Mouse (Mus musculus) hindbrain, embryonic 16.5 days (tissue): Measurements from ENCODE around the gene Baiap2. TPM values are rescaled to one million over a fixed set of nuclear protein-coding genes. Genes with fewer than 3 reads are reported as not detected.

Experiments
- ATAC-seq: fragments of 200-750 bp; cut with Nextera tagmentation; 2 replicates; pipeline ENCODE4 v1.8.0; 2017; ENCODE audit warnings: moderate TSS enrichment, moderate library complexity
- H3K27ac ChIP-seq: fragments of 300-500 bp; sonication (generic); 2 replicates; pipeline ENCODE4 v1.5.1; 2014; ENCODE audit warnings: low read depth, mild to moderate bottlenecking, control low read depth, low read length, moderate library complexity
- H3K27me3 ChIP-seq: fragments of 300-500 bp; sonication (generic); replicated peaks from 2 replicates; pipeline ENCODE4 v1.6.1; 2014; ENCODE audit warnings: low read length; ENCODE audit not compliant: control insufficient read depth, insufficient read depth
- H3K36me3 ChIP-seq: fragments of 300-500 bp; sonication (generic); 2 replicates; pipeline ENCODE4 v1.6.1; 2014; ENCODE audit warnings: mild to moderate bottlenecking, low read length, moderate library complexity, mixed read lengths; ENCODE audit not compliant: control insufficient read depth, insufficient read depth
- H3K4me1 ChIP-seq: fragments of 300-500 bp; sonication (generic); 2 replicates; pipeline ENCODE4 v1.6.1; 2014; ENCODE audit warnings: low read depth, low read length; ENCODE audit not compliant: control insufficient read depth, insufficient read depth
- H3K4me2 ChIP-seq: fragments of 300-500 bp; sonication (generic); 2 replicates; pipeline ENCODE4 v1.6.1; 2014; ENCODE audit warnings: mild to moderate bottlenecking, low read length, control low read depth, moderate library complexity
- H3K4me3 ChIP-seq: fragments of 300-500 bp; sonication (generic); 2 replicates; pipeline ENCODE4 v1.5.1; 2014; ENCODE audit warnings: mild to moderate bottlenecking, low read length, control low read depth, moderate library complexity
- H3K9ac ChIP-seq: fragments of 300-500 bp; sonication (generic); 2 replicates; pipeline ENCODE4 v1.6.1; 2014; ENCODE audit warnings: low read depth, mild to moderate bottlenecking, control low read depth, low read length, moderate library complexity
- H3K9me3 ChIP-seq: fragments of 300-500 bp; sonication (generic); 2 replicates; pipeline ENCODE4 v1.6.1; 2014; ENCODE audit warnings: mild to moderate bottlenecking, low read length, moderate library complexity; ENCODE audit not compliant: control insufficient read depth
- WGBS: fragments of 180-500 bp; shearing (Covaris S2); extraction: QIAGEN DNeasy Blood & Tissue Kit; methylation state at CpG from one replicate; pipeline ENCODE4 v1.1.7; 2014; 5-methylcytosine and 5-hydroxymethylcytosine counted together
- polyA plus RNA-seq: library from polyadenylated mRNA; unstranded; fragments of >200 nt; fragmentation: Nextera tagmentation; extraction: Ambion mirVana; gene quantifications from 2 replicates; pipeline ENCODE4 v1.2.1, GENCODE M21; 2015

Gene Baiap2
- 22.8 and 23.9 TPM in 2 replicates for polyA plus RNA-seq

GRCm38 (mm10) chr11:119942727-119943427, at the start of gene Baiap2:
Gene Baiap2, plus strand, starts transcription at chr11:119942763.
- Histone ChIP-seq H3K4me3 (peak within 1 kb of the TSS; percentile 72), H3K9me3 (no peaks in the 10 kb centered on the region), H3K27me3 (no peaks in the 10 kb centered on the region), H3K9ac (peak within 1 kb of the TSS; percentile 79), H3K27ac (peak within 1 kb of the TSS; percentile 84), H3K4me2 (peak within 1 kb of the TSS; percentile 93), H3K4me1 (peaks cover 28% of the 10 kb centered on the region), H3K36me3 (no peaks in the 10 kb centered on the region)
- ATAC-seq = peak; percentile 98
- WGBS = under 1% methylated on average over 46 of the region's 79 CpGs

- Histone ChIP-seq H3K4me2 (no peak overlapping the region), H3K4me1 (peaks cover 4% of the 10 kb centered on the region), H3K9ac (peak overlapping the region; percentile 44; the same call in 1 of the 2 replicates), H3K36me3 (peaks cover 18% of the 10 kb centered on the region), H3K27me3 (no peaks in the 10 kb centered on the region), H3K9me3 (no peaks in the 10 kb centered on the region), H3K4me3 (no peak overlapping the region), H3K27ac (peak overlapping the region; percentile 46)
- 0 out of 2 replicates have a peak, but pooled peaks have one; percentile 15 for ATAC-seq
- 44% methylated on average over 10 of the region's 10 CpGs for WGBS
These were observed 48.8 kb upstream of the Baiap2 start for GRCm38 (mm10) chr11:119893667-119894236.

- H3K4me1 ChIP-seq = peaks cover 4% of the 10 kb centered on the region
- H3K36me3 ChIP-seq = peaks cover 9% of the 10 kb centered on the region
- no peak overlapping the region for H3K4me2 ChIP-seq
- ATAC-seq = no peak
- no peak overlapping the region for H3K4me3 ChIP-seq
- no peak overlapping the region for H3K9ac ChIP-seq
- H3K9me3 ChIP-seq = no peaks in the 10 kb centered on the region
- H3K27ac ChIP-seq = no peak overlapping the region
- H3K27me3 ChIP-seq = no peaks in the 10 kb centered on the region
- 70% methylated on average over 6 of the region's 6 CpGs for WGBS
These were observed 47.9 kb upstream of the Baiap2 start for GRCm38 (mm10) chr11:119894634-119895033.

GRCm38 (mm10) chr11:119897041-119897440, 45.5 kb upstream of the Baiap2 start:
- no peaks in the 10 kb centered on the region for H3K27me3 ChIP-seq
- H3K4me3 ChIP-seq = no peak overlapping the region
- peak overlapping the region; percentile 59 for H3K27ac ChIP-seq
- H3K36me3 ChIP-seq = peaks cover 8% of the 10 kb centered on the region; the same call in 1 of the 2 replicates
- WGBS = 44% methylated on average over 9 of the region's 9 CpGs
- H3K4me1 ChIP-seq = peaks cover 4% of the 10 kb centered on the region
- H3K4me2 ChIP-seq = no peak overlapping the region
- H3K9ac ChIP-seq = no peak overlapping the region; the same call in 1 of the 2 replicates
- no peaks in the 10 kb centered on the region for H3K9me3 ChIP-seq
- ATAC-seq = peak; percentile 73

- 77% methylated on average over 11 of the region's 11 CpGs for WGBS
- no peak overlapping the region for H3K4me3 ChIP-seq
- H3K4me2 ChIP-seq = no peak overlapping the region
- no peaks in the 10 kb centered on the region for H3K9me3 ChIP-seq
- ATAC-seq = no peak
- H3K27ac ChIP-seq = no peak overlapping the region
- no peak overlapping the region for H3K9ac ChIP-seq
- peaks cover 8% of the 10 kb centered on the region; the same call in 1 of the 2 replicates for H3K36me3 ChIP-seq
- H3K4me1 ChIP-seq = no peaks in the 10 kb centered on the region; the same call in none of the 2 replicates
- no peaks in the 10 kb centered on the region for H3K27me3 ChIP-seq
These were observed 43.6 kb upstream of the Baiap2 start for GRCm38 (mm10) chr11:119898976-119899375.

GRCm38 (mm10) chr11:119901174-119901573, 41.4 kb upstream of the Baiap2 start:
- Histone ChIP-seq H3K27me3 (no peaks in the 10 kb centered on the region), H3K27ac (no peak overlapping the region), H3K36me3 (peaks cover 2% of the 10 kb centered on the region; the same call in 1 of the 2 replicates), H3K9me3 (no peaks in the 10 kb centered on the region), H3K4me1 (peaks cover 4% of the 10 kb centered on the region; the same call in 1 of the 2 replicates), H3K9ac (no peak overlapping the region), H3K4me3 (no peak overlapping the region), H3K4me2 (no peak overlapping the region)
- no peak for ATAC-seq
- WGBS = 71% methylated on average over 4 of the region's 4 CpGs

GRCm38 (mm10) chr11:119902891-119903290, 39.7 kb upstream of the Baiap2 start:
- WGBS = 74% methylated on average over 4 of the region's 4 CpGs
- no peaks in the 10 kb centered on the region for H3K27me3 ChIP-seq

GRCm38 (mm10) chr11:119904621-119905286, 37.8 kb upstream of the Baiap2 start:
- Histone ChIP-seq H3K9me3 (no peaks in the 10 kb centered on the region), H3K36me3 (no peaks in the 10 kb centered on the region), H3K9ac (0 out of 2 replicates have a peak overlapping the region, but pooled peaks have one; percentile 7), H3K4me1 (peaks cover 4% of the 10 kb centered on the region; the same call in 1 of the 2 replicates), H3K27me3 (0 out of 2 replicates have a peak, but pooled peaks cover 2% of the 10 kb centered on the region), H3K27ac (no peak overlapping the region), H3K4me3 (no peak overlapping the region), H3K4me2 (no peak overlapping the region)
- ATAC-seq = peak; percentile 57
- 38% methylated on average over 5 of the region's 5 CpGs for WGBS

More at GRCm38 (mm10) chr11:119902891-119903290, 39.7 kb upstream of the Baiap2 start:
- no peak overlapping the region for H3K4me3 ChIP-seq
- H3K9ac ChIP-seq = no peak overlapping the region
- no peaks in the 10 kb centered on the region for H3K36me3 ChIP-seq
- no peaks in the 10 kb centered on the region for H3K9me3 ChIP-seq
- ATAC-seq = no peak
- H3K4me2 ChIP-seq = no peak overlapping the region
- H3K4me1 ChIP-seq = peaks cover 4% of the 10 kb centered on the region; the same call in 1 of the 2 replicates
- no peak overlapping the region for H3K27ac ChIP-seq
